Mouse (Mus musculus) bone marrow, adult 2 months (tissue): Measurements from ENCODE around the gene Kdm7a. TPM values are rescaled to one million over a fixed set of nuclear protein-coding genes. Genes with fewer than 3 reads are reported as not detected.

Source experiments
- H3K27ac ChIP-seq: fragments of 200-500 bp; 2 replicates; pipeline ENCODE4 v1.5.1; 2012; ENCODE audit warnings: low read depth, mild to moderate bottlenecking, control low read depth, inconsistent platforms, low read length; ENCODE audit not compliant: control insufficient read depth, poor library complexity, insufficient read depth
- H3K4me1 ChIP-seq: fragments of 200-500 bp; 2 replicates; pipeline ENCODE4 v1.6.1; 2011; ENCODE audit warnings: low read length; ENCODE audit not compliant: control insufficient read depth, insufficient read depth
- H3K4me3 ChIP-seq: fragments of 200-500 bp; replicated peaks from 2 replicates; pipeline ENCODE3; 2011; ENCODE audit warnings: mild to moderate bottlenecking, low read depth, low read length, control low read depth; ENCODE audit not compliant: control insufficient read depth
- CTCF ChIP-seq: fragments of 200-500 bp; IDR thresholded peaks from 2 replicates; pipeline ENCODE4 v1.5.1; 2011; ENCODE audit warnings: low read length, control low read depth; ENCODE audit not compliant: control insufficient read depth, insufficient read depth
- POLR2A ChIP-seq: fragments of 200-500 bp; IDR thresholded peaks from 2 replicates; pipeline ENCODE4 v1.6.1; 2011; ENCODE audit warnings: low read depth, mild to moderate bottlenecking, control low read depth, low read length, borderline replicate concordance; ENCODE audit not compliant: control insufficient read depth
- WGBS: fragments of 180-500 bp; shearing (Covaris S2); methylation state at CpG from one replicate; pipeline ENCODE4 v1.1.7; 2018; 5-methylcytosine and 5-hydroxymethylcytosine counted together
- polyA plus RNA-seq: library from polyadenylated mRNA; stranded (reverse); fragments of >200 nt; gene quantifications from 2 replicates; pipeline ENCODE4 v1.2.4, GENCODE M21; 2011; ENCODE audit warnings: low replicate concordance; ENCODE audit not compliant: missing spikeins, insufficient read depth, insufficient read length

Gene Kdm7a
- polyA plus RNA-seq, 1 experiment: 15.3 TPM

DNA sequence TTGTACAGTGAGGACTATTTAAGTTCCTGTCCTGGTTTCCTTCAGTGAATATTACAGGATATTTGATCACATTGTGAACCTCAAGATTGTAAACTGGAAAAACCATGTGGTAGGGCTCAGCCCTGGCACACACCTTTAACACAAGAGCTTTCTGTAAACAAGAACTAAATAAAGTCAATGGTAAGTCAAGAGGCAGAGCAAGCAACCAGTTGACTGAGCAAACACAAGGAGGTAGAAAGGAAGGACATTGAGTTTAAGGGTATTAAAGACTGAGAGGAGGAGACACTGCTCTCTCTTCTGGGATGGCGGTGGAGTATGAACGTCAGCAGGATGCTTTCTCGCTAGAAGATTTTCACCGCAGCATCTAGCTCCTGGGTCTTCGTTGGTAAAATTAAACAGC, 13.6 kb downstream of the Kdm7a start:
- H3K4me1 ChIP-seq: no peaks in the 10 kb centered on the region; the same call in 1 of the 2 replicates
- WGBS: 96% methylated on average over 5 of the region's 5 CpGs
- no peak overlapping the region for H3K27ac ChIP-seq
- no peak overlapping the region for H3K4me3 ChIP-seq
- TF ChIP-seq CTCF (no peak), POLR2A (no peak)

GRCm38 (mm10) chr6:39191518-39191917, 15.1 kb downstream of the Kdm7a start:
- no peak for TF ChIP-seq POLR2A
- no peak for TF ChIP-seq CTCF
- WGBS: 54% methylated on average over 2 of the region's 2 CpGs
- Histone ChIP-seq H3K27ac (no peak overlapping the region), H3K4me3 (no peak overlapping the region), H3K4me1 (no peaks in the 10 kb centered on the region; the same call in 1 of the 2 replicates)

DNA sequence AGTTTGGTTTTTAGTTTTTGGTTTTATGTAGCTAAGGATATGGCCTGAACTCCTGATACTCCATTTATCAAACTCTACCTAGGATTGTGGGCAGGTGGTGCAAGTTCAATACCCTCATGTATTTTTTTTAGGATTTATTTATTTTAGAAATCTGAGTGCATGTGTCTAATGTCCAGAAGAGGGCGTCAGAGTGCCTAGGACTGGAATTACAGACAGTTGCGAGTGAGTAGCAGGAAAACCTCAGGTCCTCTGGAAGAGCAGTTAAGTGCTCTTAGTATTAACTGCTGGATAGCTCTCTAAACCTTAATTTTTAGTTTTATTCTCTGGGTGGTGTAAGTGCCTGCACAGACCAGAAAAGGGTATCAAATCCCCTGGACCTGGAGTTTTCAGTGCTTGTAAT, 19.4 kb downstream of the Kdm7a start:
- Histone ChIP-seq H3K4me3 (no peak overlapping the region), H3K27ac (no peak overlapping the region), H3K4me1 (no peaks in the 10 kb centered on the region; the same call in 1 of the 2 replicates)
- 5% methylated on average over 2 of the region's 2 CpGs for WGBS
- TF ChIP-seq CTCF (no peak), POLR2A (no peak)

- Histone ChIP-seq H3K27ac (no peak overlapping the region), H3K4me1 (no peaks in the 10 kb centered on the region), H3K4me3 (no peak overlapping the region)
- WGBS: 63% methylated on average over 1 of the region's 1 CpGs
- TF ChIP-seq POLR2A (no peak), CTCF (no peak)
These were observed 37.5 kb downstream of the Kdm7a start for GRCm38 (mm10) chr6:39169089-39169488.

DNA sequence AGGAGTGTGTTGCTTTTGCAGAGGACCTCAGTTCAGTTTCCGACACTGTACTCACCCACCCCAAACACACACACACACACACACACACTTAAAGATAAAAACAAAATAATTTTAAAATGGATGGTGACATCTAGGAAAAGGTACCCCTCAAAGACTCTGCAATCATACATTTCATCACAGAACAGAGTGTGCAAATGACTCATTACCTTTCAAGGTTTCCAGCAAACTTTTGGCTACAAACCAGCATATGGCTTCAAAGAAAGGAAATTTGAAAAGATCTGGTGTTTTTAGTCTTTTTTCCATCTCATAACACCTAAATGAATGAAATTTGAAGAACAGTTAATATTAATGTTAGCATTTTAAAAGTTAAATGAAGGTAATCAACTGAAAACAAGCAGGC, 41.7 kb downstream of the Kdm7a start:
- 100% methylated on average over 1 of the region's 1 CpGs for WGBS
- TF ChIP-seq POLR2A (no peak), CTCF (no peak)
- Histone ChIP-seq H3K27ac (no peak overlapping the region), H3K4me1 (no peaks in the 10 kb centered on the region), H3K4me3 (no peak overlapping the region)

- H3K4me3 ChIP-seq: no peak overlapping the region
- no peak for TF ChIP-seq CTCF
- TF ChIP-seq POLR2A: no peak
- H3K4me1 ChIP-seq: no peaks in the 10 kb centered on the region
- 84% methylated on average over 6 of the region's 6 CpGs for WGBS
- H3K27ac ChIP-seq: no peak overlapping the region
These were observed 44.6 kb downstream of the Kdm7a start for GRCm38 (mm10) chr6:39161975-39162374.

DNA sequence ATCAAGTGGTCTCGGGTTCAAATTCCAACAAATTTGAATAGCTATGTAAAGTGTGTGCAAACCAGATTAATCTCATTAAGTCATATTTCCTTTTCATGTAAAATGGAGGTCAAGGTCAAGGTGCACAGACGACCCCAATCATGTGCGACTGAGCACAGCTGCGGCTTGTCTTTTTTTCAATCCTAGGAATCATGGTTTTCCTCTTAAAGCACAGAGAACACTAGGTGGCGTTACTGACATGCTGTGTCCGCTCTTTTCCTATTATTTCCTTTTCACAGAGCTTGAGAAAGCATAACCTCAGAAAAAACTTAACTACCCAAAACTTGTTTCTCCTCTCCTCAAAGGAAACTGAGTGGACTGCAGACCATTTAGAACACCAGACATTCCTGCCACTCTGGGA, 60.5 kb downstream of the Kdm7a start:
- no peak overlapping the region for H3K4me3 ChIP-seq
- no peaks in the 10 kb centered on the region for H3K4me1 ChIP-seq
- TF ChIP-seq CTCF (no peak), POLR2A (no peak)
- WGBS: 85% methylated on average over 6 of the region's 6 CpGs
- H3K27ac ChIP-seq: no peak overlapping the region

GRCm38 (mm10) chr6:39132556-39132955, 74.0 kb downstream of the Kdm7a start:
- 88% methylated on average over 5 of the region's 5 CpGs for WGBS
- Histone ChIP-seq H3K4me1 (no peaks in the 10 kb centered on the region), H3K27ac (no peak overlapping the region)

DNA sequence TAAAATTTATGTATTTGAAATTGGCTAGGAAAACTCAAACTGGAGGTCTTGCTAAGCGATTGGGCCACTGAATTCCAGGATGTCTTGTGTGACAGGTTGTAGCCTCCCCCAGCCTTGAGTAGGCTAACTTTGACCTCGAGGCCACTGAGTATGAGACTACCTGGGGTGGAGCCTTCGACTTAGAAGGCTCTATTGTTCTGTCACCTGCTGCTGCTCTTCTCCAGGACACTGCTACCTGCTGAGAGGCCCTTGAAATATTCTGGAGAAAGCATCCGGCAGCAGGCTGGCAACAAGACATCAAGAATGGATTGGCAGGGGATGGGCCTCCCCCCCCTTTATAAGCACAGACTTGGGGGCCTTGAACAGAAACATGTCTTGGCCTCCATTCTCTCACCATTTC, 75.1 kb downstream of the Kdm7a start:
- H3K27ac ChIP-seq: no peak overlapping the region
- H3K4me1 ChIP-seq: no peaks in the 10 kb centered on the region
- no peak for TF ChIP-seq CTCF
- TF ChIP-seq POLR2A: no peak
- WGBS: 67% methylated on average over 4 of the region's 4 CpGs
- no peak overlapping the region for H3K4me3 ChIP-seq

More at GRCm38 (mm10) chr6:39132556-39132955, 74.0 kb downstream of the Kdm7a start:
- TF ChIP-seq POLR2A (no peak), CTCF (no peak)
- H3K4me3 ChIP-seq: no peak overlapping the region
